Mouse (Mus musculus) kidney, postnatal 10 days (tissue): ENCODE results near the gene Nos3.

Experiments
- DNase-seq: peaks from one replicate; pipeline ENCODE4 v3.0.0; 2021; ENCODE audit warnings: mixed read lengths

Nos3 gene

DNA sequence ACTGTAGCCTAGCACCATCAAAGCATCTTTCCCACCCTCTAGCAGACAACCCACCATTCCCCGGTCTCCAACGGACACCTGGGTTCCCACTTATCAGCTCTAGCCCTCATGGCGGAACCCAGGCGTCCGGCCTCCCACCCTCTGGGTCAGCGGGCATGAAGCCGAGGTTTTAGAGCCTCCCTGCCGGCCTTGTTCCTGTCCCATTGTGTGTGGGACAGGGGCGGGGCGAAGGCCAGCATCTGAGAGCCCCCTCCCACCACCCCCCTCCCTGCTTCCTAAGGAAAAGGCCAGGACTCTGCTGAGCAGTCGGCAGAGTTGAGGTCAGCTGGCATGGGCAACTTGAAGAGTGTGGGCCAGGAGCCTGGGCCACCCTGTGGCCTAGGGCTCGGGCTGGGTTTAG is at the start of gene Nos3:
TSS of gene Nos3 (plus strand) at position 303 of the 400 bp plus-strand sequence.
- peak; percentile 79 for DNase-seq

DNA sequence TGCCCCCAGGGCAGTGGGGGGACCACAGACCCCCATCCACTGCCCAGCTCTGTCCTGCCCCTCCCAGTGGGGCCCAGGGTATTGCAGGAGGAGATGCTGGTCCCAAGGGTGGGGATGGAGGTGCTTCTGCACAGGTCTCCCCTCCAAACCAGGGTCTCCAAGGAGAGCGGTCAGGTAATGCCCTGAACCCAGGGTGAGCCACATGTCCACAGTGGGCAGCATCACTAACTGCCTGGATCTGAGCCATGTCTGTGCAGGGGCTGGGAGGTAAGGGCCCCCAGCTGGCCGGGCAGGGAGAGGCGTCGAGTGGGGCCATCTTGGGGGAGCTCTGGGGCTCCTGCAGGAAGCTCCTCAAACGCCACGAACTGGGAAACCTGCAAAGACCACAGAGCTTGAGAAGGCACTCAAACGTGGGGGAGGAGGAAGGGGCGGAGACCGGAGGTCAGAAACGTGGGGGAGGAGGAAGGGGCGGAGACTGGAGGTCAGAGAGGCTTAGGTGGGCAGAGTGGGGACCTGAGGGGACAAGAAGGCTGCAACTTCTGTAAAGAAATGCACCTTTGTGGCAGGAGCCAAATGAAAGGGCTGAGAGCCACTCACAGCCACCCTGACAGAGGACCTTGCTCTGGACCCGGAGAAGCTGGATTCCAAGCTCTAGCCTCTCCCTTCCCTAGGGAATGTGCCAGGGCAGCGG is 44.7 kb upstream of the Nos3 start:
- peak; percentile 40 for DNase-seq

DNA sequence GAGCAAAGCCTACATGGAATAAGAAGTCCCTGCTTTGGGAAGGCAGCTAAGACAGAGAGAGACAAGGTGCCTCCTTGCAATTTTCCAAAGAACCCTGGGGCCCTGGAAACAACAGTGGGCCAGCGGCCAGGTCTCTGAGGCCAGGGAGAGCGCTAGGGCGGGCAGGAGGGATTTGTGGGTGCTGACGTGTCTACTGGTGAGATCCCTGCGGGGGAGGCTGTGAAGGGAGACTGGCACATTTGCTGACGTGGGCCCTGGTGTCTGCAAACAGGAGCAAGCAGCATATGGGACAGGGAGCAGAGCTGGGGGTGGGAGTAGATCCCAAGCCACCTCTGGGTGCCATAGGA is 44.2 kb upstream of the Nos3 start:
- DNase-seq: peak; percentile 49

DNA sequence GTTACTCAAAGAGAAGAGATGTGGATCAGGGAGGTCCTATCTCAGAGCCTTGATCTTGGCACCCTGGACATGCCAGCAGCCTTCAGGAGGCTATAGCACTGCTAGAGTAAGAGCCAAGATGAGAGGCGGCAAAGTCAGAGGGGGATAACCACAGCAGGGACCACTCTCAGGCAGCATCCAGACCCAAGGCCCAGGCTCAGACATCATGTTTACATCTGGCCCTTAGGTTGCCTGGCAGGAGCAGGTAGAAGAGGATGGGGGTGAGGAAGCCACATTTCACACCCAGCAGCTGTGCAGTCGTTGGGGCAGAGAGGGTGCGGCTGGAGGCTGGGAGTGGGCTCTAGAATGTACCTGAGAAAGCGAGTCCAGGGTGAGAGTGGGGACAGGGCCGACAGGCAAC is 43.7 kb upstream of the Nos3 start:
- DNase-seq: no peak

DNA sequence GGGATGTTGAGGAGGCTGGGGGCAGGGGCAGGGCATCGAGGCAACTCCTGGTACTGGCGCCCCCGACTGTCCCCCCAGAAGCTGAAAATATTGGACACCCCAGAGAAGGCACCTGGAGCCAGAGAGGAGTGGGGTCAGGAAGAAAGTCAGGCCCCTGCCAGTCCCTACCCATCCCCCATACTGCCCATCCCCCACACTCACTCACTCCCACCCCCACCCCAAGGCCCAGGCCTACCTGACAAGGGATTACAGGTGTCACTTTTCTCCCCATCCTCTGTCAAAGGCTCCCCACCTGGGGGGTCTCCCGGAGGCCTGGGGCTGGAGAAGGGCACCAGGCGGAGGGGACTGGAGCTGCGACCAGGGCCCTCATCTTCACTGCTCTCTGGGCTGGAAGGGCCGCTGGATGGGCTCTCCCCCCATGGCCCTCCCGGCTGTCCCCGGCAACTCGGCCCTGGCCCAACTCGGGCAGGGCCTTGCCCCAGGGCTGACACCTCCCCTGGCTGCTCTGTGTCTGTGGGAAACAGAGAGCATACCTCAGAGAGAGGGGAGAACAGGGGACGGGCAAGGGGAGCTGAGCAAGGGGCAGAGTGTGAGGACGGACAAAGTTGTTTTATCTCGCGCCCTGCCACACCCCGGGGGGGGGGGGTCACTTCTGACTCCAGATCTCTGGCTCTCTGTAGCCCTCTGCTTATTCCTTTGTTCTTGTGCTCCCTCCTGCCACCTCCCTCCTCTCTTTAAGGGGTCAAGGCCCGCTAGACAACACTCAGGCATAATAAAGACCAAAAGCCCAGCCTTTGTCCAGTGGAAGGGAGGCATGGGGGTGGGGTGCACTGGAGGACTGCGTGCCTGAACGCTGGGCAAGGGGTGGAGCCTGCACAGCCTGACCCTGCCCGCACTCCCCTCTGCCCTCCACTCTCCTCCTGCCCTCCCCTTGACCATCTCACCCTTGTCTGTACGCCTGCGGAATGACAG is 42.6 kb upstream of the Nos3 start:
- DNase-seq: peak; percentile 39

DNA sequence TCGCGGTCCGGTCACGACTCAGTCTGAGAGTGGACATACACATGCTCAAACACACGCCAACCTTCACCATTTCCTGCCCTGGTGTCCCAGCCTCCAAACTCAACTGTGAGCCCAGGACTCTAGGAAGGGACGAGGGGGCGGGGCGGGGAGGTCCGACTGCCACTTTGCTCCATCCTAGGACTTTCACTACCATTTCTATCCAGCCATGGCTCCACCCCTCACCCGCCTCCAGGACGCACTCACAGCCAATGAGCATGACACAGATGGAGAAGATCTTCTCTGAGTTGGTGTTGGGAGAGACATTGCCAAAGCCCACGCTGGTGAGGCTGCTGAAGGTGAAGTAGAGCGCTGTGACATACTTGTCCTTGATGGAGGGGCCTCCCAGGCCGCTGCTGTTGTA is 39.4 kb upstream of the Nos3 start:
- DNase-seq: no peak

DNA sequence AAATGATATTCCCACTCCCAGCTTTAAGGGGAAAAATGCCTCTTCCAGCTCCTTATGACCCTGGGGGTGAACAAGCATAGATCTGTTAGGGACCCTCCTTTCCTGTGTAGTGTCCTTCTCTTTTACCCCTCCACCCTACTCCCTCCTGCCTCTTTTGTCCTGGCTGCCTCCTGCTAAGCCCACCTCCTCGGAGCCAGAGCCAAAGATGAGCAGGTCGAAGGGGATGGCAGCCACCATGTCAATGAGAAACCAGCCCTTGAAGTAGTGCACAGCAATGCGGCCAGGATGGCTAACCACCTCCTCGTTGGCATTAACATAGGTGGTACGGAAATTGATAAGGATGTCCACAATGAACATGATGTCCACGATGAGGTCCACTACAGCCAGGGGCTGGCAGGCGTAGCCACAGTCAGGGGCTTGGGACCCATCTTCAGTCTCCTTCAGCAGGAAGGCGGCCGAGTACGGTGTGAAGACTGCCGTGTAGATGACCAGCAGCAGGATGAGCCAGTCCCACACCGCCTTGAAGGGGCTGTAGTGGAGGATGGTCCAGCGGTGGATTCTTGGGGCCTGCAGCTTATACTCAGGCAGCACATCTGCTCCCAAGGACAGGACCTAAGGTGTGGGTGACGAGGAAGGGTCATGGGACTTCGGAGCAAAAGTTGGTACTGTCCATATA is 38.3 kb upstream of the Nos3 start:
- DNase-seq: no peak

DNA sequence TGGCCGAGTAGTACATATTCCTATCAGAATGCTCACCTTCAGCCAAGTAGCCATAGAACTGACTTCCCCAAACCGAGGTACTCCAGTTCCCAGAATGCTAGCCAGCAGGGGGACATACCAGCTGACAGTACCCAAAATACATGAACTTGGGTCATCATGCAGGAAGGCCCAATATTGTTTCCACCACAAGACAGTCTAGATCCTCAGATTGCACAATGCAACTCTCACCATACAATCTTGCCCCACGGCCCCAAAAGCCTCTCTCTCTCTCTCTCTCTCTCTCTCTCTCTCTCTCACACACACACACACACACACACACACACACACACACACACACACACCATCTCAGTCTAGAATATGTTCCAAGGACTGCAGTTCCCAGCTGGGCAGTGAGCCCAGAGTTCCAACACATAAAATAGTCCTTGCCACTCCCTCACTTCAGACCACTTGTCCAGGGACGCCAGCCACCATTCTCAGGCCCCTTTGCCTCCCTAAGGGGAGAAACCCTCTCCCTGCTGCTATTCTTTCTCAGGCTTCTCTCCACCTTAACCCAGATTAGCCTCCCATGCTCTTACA is 37.7 kb upstream of the Nos3 start:
- peak; percentile 70 for DNase-seq

DNA sequence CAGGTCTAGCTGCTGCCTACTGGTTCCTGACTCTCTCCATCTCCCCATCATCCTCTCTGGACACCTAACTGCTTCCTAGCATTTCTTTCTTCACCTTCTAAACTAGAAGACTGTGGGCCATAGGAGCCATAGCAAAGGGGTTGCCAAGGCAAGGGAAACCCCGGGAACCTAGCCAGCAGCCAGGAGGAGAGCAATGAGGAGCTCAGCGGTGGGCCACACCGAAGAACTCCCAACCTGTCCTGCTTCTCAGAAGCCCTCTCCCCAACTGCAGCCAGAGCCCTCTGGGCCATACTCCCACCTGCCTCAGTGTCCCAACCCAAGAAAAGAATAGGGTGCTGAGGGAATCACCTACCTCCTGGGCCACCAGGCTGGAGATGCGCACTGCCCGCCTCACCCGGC is 35.8 kb upstream of the Nos3 start:
- no peak for DNase-seq

DNA sequence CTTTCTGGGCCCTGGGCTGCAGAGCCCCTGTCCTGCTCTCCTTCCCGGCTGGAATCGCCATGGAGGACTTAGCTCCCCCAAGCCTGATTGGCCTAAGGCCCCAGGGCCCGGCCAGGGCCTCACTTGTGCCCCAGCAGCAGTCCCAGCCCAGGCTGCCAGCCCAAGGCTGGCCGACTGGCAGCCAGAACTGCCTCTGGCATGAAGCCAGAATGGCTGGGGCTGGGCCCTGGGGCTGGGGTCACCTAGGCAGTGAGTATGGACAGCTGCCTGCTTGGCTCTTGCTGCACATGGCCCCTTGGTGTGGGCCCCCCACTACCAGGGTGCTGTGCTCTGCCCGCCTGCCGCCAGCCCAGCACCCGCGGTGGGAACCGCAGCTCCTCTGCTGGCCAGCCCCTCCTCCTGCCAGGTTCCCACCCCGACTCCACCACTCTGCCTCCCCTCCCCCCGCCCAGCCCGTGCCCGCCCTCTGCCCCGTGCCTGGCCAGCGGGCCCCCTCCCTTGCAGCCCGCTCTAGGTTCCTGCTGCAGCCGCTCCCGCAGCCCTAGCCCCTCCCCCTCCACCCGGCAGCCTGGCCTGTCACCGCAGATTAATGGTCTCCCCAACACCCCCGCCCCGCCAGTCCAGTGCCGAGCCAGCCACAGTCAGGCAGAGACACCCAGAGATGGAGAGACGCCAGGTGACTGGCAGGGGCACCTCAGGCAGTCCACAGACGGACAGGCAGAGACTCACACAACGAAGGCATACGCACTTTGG is 35.2 kb upstream of the Nos3 start:
- peak; percentile 89 for DNase-seq

DNA sequence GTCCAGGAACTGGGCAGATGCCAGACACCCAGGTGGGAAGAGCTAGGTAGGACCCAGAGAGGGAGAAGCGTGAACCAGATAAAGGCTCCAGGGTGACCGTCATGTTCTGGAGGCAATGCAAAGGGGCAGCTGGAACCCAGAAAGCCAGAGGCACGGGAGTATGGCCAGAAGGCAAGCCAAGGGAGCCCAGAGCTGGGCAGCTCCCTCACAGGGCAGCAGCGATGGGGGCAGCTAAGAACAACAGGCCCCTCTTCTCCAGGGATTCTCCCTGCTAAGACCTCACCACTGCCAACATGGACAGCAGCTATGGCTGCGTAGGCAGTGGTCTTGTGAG is 34.7 kb upstream of the Nos3 start:
- no peak for DNase-seq

DNA sequence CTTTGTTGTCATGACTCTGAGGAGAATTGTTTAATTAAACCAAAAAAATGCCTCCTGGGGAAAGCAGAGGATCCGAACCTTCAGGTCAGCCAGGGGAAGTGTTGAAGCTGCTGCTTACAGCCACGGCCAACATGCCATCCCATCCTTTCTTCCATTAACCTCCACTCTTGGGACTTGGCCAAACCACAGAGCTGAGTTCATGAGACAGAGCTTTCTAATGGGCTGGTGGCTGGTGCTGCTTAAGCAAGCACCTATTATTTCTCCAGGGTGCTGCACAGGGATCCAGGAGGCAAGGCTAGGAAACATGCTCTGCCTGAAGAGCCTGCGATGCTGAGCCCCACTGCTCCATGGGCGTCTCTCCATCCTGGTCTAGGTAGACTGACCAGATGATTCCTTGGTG is 32.2 kb upstream of the Nos3 start:
- no peak for DNase-seq

DNA sequence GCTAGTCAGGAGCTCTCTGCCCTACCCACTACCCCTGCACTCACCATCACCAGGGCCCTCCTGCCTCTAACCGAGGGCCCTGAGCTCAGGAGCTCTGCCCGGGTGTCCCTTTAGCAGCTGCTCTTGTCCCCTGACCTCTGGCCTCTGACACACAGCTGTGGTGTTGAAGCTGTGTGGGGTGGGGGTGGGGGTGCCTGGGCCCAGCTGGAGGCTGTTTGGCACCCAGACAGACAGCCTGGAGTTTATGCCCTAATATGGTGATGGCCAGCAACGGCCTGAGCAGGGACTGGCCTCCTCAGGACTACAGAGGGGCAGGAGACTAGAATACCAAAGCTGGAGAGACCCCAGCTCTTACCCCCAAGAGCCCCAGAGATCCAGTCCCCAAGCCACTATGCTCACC is 29.9 kb upstream of the Nos3 start:
- DNase-seq: peak; percentile 81

DNA sequence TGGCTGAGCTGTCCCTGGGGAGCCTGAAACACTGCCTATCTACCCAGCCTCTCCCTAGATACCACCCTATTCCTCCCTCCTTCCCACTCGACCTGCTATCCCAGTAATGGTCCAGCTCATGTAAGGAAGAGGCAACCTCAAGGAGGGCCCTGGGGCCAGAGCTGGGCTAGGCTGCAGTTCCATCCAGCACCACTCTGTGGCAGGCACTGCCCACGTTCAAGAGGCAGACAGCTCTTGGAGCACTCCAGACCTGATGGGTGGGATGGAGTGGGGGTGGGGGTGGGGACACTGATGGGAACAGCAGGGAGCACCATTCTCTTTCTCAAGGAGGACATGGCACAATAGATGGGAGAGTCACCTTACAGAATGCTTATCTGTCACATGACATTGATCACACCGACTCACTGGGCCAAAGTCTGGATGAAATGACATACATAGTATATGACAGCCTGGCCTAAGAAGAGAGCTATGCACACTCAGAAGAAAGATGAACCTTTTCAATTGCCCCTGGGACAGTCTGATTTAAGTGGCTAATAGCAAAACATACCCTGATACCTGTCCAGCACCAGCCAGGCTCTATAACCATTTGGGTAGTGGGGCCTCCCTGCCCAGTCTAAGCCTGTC is 28.6 kb upstream of the Nos3 start:
- DNase-seq: peak; percentile 81

DNA sequence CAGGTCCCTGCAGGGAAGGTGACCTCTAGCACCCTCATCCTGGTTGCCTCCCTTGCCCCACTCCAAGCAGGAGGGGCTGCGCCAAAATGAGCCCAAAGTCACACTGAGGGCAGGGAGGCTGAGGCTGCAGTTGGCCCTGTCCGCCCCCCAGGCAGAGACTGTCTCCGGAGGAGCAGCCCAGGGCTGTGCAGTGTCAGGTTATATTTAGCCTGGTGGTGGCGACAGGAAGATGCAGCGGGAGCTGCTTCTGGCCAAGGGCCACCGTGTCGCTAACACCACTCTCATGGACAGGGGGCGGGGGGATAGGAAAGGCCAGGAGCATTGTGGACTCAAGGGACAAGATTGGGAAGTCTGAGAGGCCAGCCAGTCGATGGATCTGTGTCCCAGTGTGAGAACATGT is 27.2 kb upstream of the Nos3 start:
- peak; percentile 71 for DNase-seq

DNA sequence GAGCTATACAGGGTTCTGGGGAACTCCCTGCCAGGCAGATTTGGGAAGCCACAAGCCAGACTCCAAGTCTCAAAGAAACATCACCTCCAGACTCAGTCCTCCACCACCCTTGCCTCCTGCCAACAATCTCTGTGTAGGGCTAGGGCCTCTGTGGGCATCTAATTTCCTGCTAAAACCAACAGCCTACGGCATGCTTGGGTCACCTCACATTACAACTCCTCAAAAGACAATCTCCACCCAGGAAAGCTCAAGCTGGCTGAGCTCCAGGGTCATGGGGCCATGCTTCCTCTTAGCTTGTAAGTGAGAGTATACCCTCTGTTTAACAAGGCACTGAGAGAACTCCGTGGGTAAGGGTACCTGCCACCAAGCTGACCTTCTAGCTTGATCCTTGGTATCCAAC is 26.8 kb upstream of the Nos3 start:
- DNase-seq: no peak

DNA sequence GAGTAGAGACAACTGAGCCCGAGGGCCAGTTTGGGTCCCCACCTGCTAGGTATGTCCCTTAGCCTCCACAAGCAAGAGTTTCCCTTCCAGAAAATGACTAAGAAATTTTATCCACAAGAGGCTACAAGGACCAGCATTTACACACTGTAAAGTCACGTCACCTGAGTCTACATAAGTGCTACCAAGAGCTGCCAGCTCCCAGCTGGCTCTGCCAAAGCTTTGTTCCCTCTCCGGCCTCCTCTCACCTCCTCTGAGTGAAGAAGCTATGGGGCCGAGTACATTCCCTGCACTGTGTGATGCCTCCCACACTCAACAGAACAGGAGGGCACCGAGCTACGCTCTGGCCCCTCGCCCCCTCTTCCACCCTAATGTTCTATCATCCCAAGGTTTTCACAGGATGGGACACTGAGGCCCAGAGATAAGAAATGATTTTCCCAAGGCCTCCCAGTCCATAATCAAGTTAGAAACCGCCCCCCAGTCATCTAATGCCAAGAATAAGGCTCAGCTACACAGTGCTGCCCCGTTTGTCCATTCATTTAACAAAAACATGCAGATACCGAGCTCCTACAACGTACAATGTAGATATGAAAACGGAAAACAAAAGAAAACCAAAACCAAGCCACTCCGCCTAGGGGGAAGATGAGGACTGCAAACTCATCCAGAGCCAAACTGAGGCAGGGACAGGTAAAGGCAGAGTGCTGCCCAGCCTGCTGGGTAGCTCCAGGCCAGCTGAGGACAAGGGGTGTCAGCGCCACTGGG is 22.2 kb upstream of the Nos3 start:
- no peak for DNase-seq

DNA sequence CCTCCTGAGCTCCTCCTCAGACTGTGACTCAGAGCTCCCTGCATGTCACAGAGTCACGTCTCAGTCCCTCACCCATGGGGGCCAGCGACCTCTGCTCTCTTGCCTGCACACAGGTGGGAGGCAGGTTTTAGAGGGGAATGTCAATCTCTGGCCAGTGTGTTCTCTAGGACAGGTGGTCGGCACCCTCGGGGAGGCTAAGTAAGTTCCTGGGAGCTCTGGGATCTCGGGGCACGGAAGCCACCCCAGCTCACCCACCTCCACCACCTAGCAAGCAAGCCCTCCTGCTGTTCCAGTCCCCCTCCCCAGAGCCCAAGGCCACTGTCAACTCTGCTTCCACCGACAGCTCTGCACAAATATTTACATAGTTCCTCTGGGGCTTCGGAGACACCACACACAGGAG is 21.6 kb upstream of the Nos3 start:
- no peak for DNase-seq

DNA sequence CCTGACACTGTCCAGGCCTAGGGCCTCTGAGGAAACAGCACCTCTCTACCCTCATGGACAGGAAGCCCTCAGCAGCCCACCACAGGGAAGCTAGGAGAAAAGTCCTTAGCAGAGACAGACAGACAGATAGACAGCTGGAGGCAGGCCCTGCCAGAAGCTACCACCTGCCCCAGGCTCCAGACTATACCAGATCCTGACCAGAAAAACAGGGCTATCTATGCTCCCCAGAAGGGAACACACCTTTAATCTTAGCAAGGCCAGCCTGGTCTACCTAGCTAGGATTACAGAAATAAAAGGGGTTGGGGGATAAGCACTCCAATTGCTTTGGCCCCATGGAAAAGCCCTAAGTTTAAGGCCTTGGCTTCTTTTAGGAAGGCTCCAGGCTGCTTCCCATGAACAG is 21.2 kb upstream of the Nos3 start:
- DNase-seq: no peak

DNA sequence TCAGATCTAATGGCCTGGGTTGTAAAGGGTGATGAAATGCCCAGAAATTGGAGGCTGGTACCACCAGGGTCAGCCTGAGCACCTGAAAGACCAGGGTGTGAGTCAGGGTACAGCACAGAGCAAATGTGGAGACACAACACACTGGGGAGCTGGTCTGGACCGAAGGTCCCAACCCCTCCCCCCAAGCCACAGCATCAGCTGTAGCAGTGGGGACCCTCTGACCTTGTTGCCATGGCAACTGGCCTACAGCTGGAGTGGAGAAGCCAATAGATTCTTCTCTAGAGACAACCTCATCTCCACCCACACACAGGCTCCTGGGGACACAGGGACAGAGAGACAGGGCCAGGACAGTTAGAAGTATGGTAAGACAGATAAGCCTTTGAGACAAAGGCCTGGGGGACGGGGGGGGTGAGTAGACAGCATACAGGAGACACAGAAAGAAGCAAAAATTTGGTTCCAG is 20.6 kb upstream of the Nos3 start:
- peak; percentile 84 for DNase-seq

DNA sequence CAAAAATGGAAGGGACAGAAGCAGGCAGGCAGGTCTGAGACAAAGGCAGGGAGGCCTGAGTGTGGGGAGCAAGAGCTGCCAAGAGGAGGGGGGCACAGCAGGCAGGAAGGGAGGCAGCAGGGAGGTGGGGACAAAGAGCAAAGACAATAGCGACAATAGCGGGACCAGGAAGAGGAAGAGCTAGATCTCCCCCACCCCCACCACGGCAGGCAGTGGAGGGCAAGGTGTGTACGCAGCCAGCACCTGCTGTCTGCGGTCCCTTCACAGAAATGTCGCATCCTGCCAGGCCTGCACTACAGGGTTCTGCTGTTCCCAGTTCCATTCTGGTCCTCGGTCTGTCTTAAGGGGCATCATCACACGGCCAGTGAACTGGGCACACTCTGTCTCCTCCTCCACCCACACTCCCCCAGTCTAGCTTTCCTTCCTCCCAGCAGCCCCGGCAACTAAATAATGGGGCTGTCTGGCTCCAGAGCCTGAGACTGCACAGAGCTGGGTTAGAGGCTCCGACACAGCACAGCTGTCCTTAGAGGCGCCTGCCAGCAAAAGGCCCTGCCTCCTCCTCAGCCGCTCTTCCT is 20.0 kb upstream of the Nos3 start:
- DNase-seq: peak; percentile 84
